Mouse (Mus musculus) cortical plate, adult 2 months (tissue): Measurements from ENCODE around the gene Samd10.

Source experiments
- CTCF ChIP-seq: fragments of 200-500 bp; IDR thresholded peaks from 2 replicates; pipeline ENCODE4 v1.5.1; 2011; ENCODE audit warnings: mild to moderate bottlenecking, control low read depth, low read length; ENCODE audit not compliant: insufficient read depth; ENCODE audit errors: extremely low read depth
- POLR2A ChIP-seq: fragments of 200-500 bp; IDR thresholded peaks from 2 replicates; pipeline ENCODE4 v1.6.1; 2011; ENCODE audit warnings: mild to moderate bottlenecking, low read length, control low read depth; ENCODE audit not compliant: insufficient read depth; ENCODE audit errors: extremely low read depth

- no peak for TF ChIP-seq POLR2A
- no peak for TF ChIP-seq CTCF
Observed at GRCm38 (mm10) chr2:181567338-181567737, 31.7 kb downstream of the Samd10 start.
